Mouse (Mus musculus): Measurements from ENCODE around the gene Sez6l2. TPM values are rescaled to one million over a fixed set of nuclear protein-coding genes. Genes with fewer than 3 reads are reported as not detected.

Sez6l2 gene
- polyA plus RNA-seq, 1 experiment: not detected

- WGBS: 49% methylated on average over 9 of the region's 9 CpGs
- TF ChIP-seq CTCF (IDR thresholded peaks at IDR 0.05; ENCODE audit: insufficient read depth, low read depth, low read length): no peak
- TF ChIP-seq POLR2A (IDR thresholded peaks at IDR 0.05; ENCODE audit: insufficient read depth, low read depth, low read length): no peak
- Histone ChIP-seq H3K4me3 (ENCODE audit: insufficient read depth, low read depth, low read length) (no peak overlapping the region), H3K27ac (ENCODE audit: insufficient read depth, low read depth, low read length) (peak overlapping the region; percentile 89), H3K4me1 (ENCODE audit: control insufficient read depth, insufficient read depth, low read length) (peaks cover 13% of the 10 kb centered on the region)
Measured at GRCm38 (mm10) chr7:127008239-127009019, 58.1 kb downstream of the Sez6l2 start.

GRCm38 (mm10) chr7:127009307-127010085 is 59.1 kb downstream of the Sez6l2 start:
- Histone ChIP-seq H3K4me1 (ENCODE audit: control insufficient read depth, insufficient read depth, low read length) (peaks cover 22% of the 10 kb centered on the region), H3K27ac (ENCODE audit: insufficient read depth, low read depth, low read length) (no peak overlapping the region), H3K4me3 (ENCODE audit: insufficient read depth, low read depth, low read length) (no peak overlapping the region)
- WGBS: 82% methylated on average over 17 of the region's 17 CpGs
- no peak for TF ChIP-seq CTCF (IDR thresholded peaks at IDR 0.05; ENCODE audit: insufficient read depth, low read depth, low read length)
- no peak for TF ChIP-seq POLR2A (IDR thresholded peaks at IDR 0.05; ENCODE audit: insufficient read depth, low read depth, low read length)

- no peak overlapping the region for H3K4me3 ChIP-seq (ENCODE audit: insufficient read depth, low read depth, low read length)
- H3K4me1 ChIP-seq (ENCODE audit: control insufficient read depth, insufficient read depth, low read length): peaks cover 36% of the 10 kb centered on the region
- H3K27ac ChIP-seq (ENCODE audit: insufficient read depth, low read depth, low read length): no peak overlapping the region
- WGBS: 96% methylated on average over 2 of the region's 2 CpGs
- TF ChIP-seq POLR2A (IDR thresholded peaks at IDR 0.05; ENCODE audit: insufficient read depth, low read depth, low read length) (no peak), CTCF (IDR thresholded peaks at IDR 0.05; ENCODE audit: insufficient read depth, low read depth, low read length) (no peak)
Measured at GRCm38 (mm10) chr7:127011051-127011450, 60.7 kb downstream of the Sez6l2 start.

- no peak overlapping the region for H3K4me3 ChIP-seq (ENCODE audit: insufficient read depth, low read depth, low read length)
- peaks cover 36% of the 10 kb centered on the region for H3K4me1 ChIP-seq (ENCODE audit: control insufficient read depth, insufficient read depth, low read length)
- WGBS: 65% methylated on average over 2 of the region's 2 CpGs
- TF ChIP-seq POLR2A (IDR thresholded peaks at IDR 0.05; ENCODE audit: insufficient read depth, low read depth, low read length): no peak
- TF ChIP-seq CTCF (IDR thresholded peaks at IDR 0.05; ENCODE audit: insufficient read depth, low read depth, low read length): no peak
- H3K27ac ChIP-seq (ENCODE audit: insufficient read depth, low read depth, low read length): no peak overlapping the region
Measured at GRCm38 (mm10) chr7:127011717-127012116, 61.4 kb downstream of the Sez6l2 start.

- Histone ChIP-seq H3K4me1 (ENCODE audit: control insufficient read depth, insufficient read depth, low read length) (peaks cover 36% of the 10 kb centered on the region), H3K27ac (ENCODE audit: insufficient read depth, low read depth, low read length) (no peak overlapping the region), H3K4me3 (ENCODE audit: insufficient read depth, low read depth, low read length) (no peak overlapping the region)
- TF ChIP-seq POLR2A (IDR thresholded peaks at IDR 0.05; ENCODE audit: insufficient read depth, low read depth, low read length): no peak
- TF ChIP-seq CTCF (IDR thresholded peaks at IDR 0.05; ENCODE audit: insufficient read depth, low read depth, low read length): no peak
- WGBS: 92% methylated on average over 6 of the region's 6 CpGs
Measured at GRCm38 (mm10) chr7:127012374-127012773, 62.0 kb downstream of the Sez6l2 start.

- Histone ChIP-seq H3K4me1 (ENCODE audit: control insufficient read depth, insufficient read depth, low read length) (peaks cover 40% of the 10 kb centered on the region), H3K4me3 (ENCODE audit: insufficient read depth, low read depth, low read length) (no peak overlapping the region), H3K27ac (ENCODE audit: insufficient read depth, low read depth, low read length) (no peak overlapping the region)
- TF ChIP-seq CTCF (IDR thresholded peaks at IDR 0.05; ENCODE audit: insufficient read depth, low read depth, low read length) (no peak), POLR2A (IDR thresholded peaks at IDR 0.05; ENCODE audit: insufficient read depth, low read depth, low read length) (no peak)
- 97% methylated on average over 10 of the region's 10 CpGs for WGBS
Measured at GRCm38 (mm10) chr7:127012845-127013244, 62.5 kb downstream of the Sez6l2 start.

GRCm38 (mm10) chr7:127013385-127013784 is 63.0 kb downstream of the Sez6l2 start:
- H3K4me3 ChIP-seq (ENCODE audit: insufficient read depth, low read depth, low read length): no peak overlapping the region
- H3K27ac ChIP-seq (ENCODE audit: insufficient read depth, low read depth, low read length): no peak overlapping the region
- TF ChIP-seq CTCF (IDR thresholded peaks at IDR 0.05; ENCODE audit: insufficient read depth, low read depth, low read length): no peak
- TF ChIP-seq POLR2A (IDR thresholded peaks at IDR 0.05; ENCODE audit: insufficient read depth, low read depth, low read length): no peak
- H3K4me1 ChIP-seq (ENCODE audit: control insufficient read depth, insufficient read depth, low read length): peaks cover 40% of the 10 kb centered on the region
- 97% methylated on average over 6 of the region's 6 CpGs for WGBS

GRCm38 (mm10) chr7:127014320-127014719 is 64.0 kb downstream of the Sez6l2 start, which contains the start of gene Mvp:
TSS of gene Mvp (minus strand) at chr7:127014621.
- TF ChIP-seq CTCF (IDR thresholded peaks at IDR 0.05; ENCODE audit: insufficient read depth, low read depth, low read length) (no peak), POLR2A (IDR thresholded peaks at IDR 0.05; ENCODE audit: insufficient read depth, low read depth, low read length) (0 out of 2 replicates have a peak, but pooled peaks have one; percentile 14)
- H3K27ac ChIP-seq (ENCODE audit: insufficient read depth, low read depth, low read length): no peak within 1 kb of the TSS
- peaks cover 45% of the 10 kb centered on the region for H3K4me1 ChIP-seq (ENCODE audit: control insufficient read depth, insufficient read depth, low read length)
- 67% methylated on average over 11 of the region's 11 CpGs for WGBS
- H3K4me3 ChIP-seq (ENCODE audit: insufficient read depth, low read depth, low read length): peak within 1 kb of the TSS; percentile 43

- Histone ChIP-seq H3K4me1 (ENCODE audit: control insufficient read depth, insufficient read depth, low read length) (peaks cover 52% of the 10 kb centered on the region), H3K27ac (ENCODE audit: insufficient read depth, low read depth, low read length) (no peak overlapping the region), H3K4me3 (ENCODE audit: insufficient read depth, low read depth, low read length) (no peak overlapping the region)
- 89% methylated on average over 12 of the region's 12 CpGs for WGBS
- no peak for TF ChIP-seq CTCF (IDR thresholded peaks at IDR 0.05; ENCODE audit: insufficient read depth, low read depth, low read length)
- no peak for TF ChIP-seq POLR2A (IDR thresholded peaks at IDR 0.05; ENCODE audit: insufficient read depth, low read depth, low read length)
Measured at GRCm38 (mm10) chr7:127014993-127015392, 64.6 kb downstream of the Sez6l2 start.
